Mouse (Mus musculus) lung, postnatal 0 days (tissue): ENCODE measurements around the gene Dcps.

Experiments
- CTCF ChIP-seq: IDR thresholded peaks from 2 replicates; pipeline ENCODE4 v1.5.1; 2016; ENCODE audit warnings: antibody characterized with exemption, mild to moderate bottlenecking
- EP300 ChIP-seq: IDR thresholded peaks from 2 replicates; pipeline ENCODE4 v1.6.1; 2016; ENCODE audit warnings: antibody characterized with exemption, mild to moderate bottlenecking, control low read depth

- TF ChIP-seq CTCF (no peak), EP300 (no peak)
Observed at GRCm38 (mm10) chr9:35210542-35211474, 34.9 kb upstream of the Dcps start, which contains the start of gene Foxred1.
